Mouse (Mus musculus): ENCODE measurements around the gene Cth.
"Not testable (repeated sequence)": the region's sequence is repeated elsewhere in the genome, so short reads cannot be mapped to it uniquely, and the experiment has no call there.

Gene Cth

GRCm38 (mm10) chr3:157924692-157925328 lies at the start of gene Cth:
Gene Cth (minus strand): TSS chr3:157925077.
- peak; percentile 68 for DNase-seq (ENCODE audit: low read depth)

DNA sequence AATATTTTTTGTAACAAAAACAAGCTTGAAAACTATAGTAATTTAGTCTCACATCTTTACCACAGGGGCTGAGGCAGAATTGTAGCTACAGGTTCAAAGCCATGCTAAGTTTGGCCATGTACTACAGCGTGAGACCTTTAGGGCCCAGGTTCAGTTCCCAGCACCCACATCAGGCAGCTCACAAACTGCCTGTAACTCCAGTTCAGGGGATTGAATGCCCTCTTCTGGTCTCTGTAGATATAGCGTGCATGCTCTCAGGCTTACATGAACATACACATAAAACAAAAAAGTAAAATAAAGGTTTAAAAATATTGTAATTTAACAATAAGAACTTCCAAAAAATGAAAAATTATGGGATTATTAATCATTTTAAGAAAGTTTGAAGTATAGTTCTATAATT lies 48.4 kb upstream of the Cth start:
- no peak for DNase-seq (ENCODE audit: low read depth)

GRCm38 (mm10) chr3:157971151-157971550 lies 46.3 kb upstream of the Cth start:
- no peak for DNase-seq (ENCODE audit: low read depth)

GRCm38 (mm10) chr3:157957320-157957719 lies 32.4 kb upstream of the Cth start:
- no peak for DNase-seq (ENCODE audit: low read depth)

- no peak for DNase-seq (ENCODE audit: low read depth)
These were observed 31.3 kb upstream of the Cth start for GRCm38 (mm10) chr3:157956201-157956600.

DNA sequence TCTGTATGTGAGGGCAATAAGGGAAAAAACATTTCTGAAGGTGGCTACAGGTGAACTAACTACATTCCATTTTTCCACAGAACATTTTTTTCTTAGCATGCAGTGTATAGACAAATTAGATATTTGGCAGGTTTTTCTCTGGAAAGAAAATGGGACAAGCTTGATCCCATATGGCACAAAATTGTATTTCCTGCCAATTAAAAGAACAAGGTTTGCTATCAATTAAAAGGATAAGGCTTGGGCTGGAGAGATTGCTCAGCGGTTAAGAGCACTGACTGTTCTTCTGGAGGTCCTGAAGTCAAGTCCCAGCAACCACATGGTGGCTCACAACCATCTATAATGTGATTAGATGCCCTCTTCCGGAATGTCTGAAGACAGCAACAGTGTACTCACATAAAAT lies 30.6 kb upstream of the Cth start:
- no peak for DNase-seq (ENCODE audit: low read depth)

DNA sequence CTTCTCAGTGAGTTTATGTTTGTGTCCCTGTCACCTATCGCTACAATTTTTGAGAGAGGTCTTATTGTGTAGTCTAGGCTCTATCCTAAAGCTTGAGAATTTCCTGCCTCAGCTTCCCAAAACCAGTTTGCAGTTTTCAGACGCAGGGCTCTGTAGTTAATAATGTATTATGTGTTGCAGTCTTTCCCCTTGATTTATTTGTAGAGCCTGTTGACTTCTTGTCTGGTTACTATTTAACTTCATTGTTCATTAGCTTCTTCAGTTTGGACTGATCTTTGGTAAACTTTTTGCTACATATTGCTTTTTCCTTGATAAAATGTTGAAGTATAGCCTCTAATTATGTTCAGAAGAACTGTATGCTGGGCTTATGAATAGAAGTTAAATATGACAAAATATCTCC lies 27.8 kb upstream of the Cth start:
- DNase-seq (ENCODE audit: low read depth), result no peak

DNA sequence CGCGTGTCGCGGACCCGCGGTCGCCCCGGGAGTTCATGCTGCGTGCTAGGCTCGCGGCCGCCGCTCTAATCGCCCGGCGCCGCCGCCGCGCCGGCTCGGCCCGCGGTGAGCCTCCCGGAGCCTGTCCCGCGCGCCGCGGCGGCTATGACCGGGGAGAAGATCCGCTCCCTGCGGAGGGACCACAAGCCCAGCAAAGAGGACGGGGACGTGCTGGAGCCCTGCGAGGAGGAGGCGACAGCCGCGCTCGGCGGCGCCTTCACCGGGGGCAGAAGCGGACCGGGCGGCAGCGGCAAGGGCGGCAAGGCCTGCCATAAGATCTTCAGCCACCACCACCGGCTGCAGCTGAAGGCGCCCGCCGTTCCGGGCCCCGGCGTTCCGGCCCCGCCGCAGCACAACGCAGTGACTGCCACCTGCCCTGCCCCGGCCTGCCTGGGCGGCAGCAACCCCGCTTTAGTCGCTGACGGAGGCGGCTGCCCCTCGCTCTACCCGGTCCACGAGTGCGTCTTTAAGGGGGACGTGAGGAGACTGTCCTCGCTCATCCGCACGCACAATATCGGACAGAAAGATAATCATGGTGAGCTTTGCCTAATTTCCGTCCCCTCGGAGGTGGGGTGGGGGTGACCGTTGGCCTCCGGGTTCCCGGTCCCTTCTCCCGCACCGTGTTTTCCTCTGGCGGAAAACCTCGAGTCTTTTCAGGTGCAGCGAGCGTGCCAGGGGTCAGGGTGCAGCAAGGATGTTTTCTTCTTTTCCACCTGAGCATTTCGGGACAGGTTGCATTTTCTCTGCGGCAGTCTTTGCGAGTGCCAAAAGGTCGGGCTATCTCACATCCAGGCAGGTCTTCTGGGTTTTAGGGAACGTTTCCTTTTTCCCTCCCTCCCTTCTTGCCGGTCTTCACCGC lies 22.8 kb upstream of the Cth start:
- DNase-seq (ENCODE audit: low read depth), result peak; percentile 12

- DNase-seq (ENCODE audit: low read depth), result peak; percentile 82
These were observed 22.0 kb upstream of the Cth start, which contains the start of gene Ankrd13c for GRCm38 (mm10) chr3:157946843-157947358. Gene Ankrd13c (plus strand): TSS chr3:157947239.

DNA sequence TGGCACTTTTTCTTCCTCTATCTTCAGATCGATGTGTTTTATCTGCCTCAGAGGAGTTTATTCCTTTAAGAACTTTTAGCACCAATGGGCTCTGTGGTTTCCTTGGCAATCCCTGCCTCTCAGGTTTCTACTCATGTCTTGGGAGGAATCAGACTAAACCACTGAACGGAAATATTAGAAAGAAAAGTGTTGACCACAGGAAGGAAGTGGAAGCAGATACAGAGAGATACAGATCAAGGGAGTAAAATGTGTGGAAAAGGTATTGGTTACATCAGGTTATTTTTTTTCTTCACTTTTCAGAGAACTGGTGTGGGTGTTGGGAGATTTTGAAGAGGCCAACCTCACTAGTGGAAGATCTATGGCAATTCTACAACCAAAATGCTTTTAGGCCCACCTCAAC lies 13.7 kb upstream of the Cth start:
- peak; percentile 7 for DNase-seq (ENCODE audit: low read depth)

DNA sequence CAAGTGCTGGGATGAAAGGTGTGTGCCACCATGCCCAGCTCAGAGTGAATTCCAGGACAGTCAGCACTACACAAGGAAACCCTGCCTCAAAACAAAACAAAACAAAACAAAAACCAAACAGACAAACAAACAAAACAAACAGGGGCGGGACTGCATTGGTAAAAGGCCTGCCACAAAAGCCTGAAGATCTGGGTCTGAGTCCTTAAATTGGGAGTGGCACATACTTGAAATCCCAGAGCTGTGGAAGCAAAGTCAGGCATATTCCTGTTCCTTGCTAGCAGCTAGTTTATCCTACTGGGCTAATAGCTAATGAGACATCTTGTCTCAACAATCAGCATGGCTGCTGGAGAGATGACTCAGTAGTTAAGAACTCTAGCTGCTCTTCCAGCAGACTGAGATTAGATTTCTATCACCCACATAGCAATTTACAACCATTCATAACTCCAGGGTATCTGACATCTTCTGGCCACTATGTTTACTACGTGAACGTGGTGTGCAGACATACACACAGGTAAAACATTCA lies 9.5 kb upstream of the Cth start:
- no peak for DNase-seq (ENCODE audit: low read depth)

DNA sequence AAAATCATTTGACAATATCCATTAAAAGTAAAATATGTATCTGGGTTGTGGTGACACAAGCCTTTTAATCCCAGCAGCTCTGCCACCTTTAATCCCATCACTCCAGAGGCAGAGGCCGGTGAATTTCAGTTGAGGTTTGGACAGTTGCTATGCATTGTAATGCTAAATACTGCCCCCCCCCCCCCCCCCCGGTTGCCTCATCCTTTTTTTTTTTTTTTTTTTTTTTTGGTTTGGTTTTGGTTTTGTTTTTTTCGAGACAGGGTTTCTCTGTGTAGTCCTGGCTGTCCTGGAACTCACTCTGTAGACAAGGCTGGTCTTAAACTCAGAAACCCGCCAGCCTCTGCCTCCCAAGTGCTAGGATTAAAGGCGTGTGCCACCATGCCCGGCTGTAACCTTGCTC lies 8.3 kb upstream of the Cth start:
- DNase-seq (ENCODE audit: low read depth), result not testable (repeated sequence)

- DNase-seq (ENCODE audit: low read depth), result no peak
These were observed 7.2 kb upstream of the Cth start for GRCm38 (mm10) chr3:157932074-157932473.

- no peak for DNase-seq (ENCODE audit: low read depth)
These were observed 6.7 kb upstream of the Cth start for GRCm38 (mm10) chr3:157931592-157931991.

DNA sequence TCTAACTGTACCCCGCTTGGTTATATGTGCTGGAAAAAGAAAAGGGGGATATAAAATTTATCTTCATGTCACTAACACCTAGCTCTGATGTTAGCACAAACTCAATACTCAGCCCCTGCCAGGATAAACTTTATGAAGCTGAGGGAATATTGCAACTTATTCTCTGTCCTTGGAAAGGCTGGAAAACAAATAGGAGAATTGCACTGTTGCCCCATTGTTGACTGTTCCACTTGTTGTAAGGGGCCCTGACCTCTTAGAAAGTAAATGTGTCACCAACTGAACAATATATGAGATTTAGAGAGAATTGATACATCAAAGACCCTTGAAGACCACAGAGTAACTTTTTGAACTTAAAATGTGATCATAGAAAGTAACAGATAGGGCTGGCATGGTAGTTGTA lies 4.5 kb upstream of the Cth start:
- DNase-seq (ENCODE audit: low read depth), result no peak

GRCm38 (mm10) chr3:157928731-157929130 lies 3.9 kb upstream of the Cth start:
- DNase-seq (ENCODE audit: low read depth), result no peak

DNA sequence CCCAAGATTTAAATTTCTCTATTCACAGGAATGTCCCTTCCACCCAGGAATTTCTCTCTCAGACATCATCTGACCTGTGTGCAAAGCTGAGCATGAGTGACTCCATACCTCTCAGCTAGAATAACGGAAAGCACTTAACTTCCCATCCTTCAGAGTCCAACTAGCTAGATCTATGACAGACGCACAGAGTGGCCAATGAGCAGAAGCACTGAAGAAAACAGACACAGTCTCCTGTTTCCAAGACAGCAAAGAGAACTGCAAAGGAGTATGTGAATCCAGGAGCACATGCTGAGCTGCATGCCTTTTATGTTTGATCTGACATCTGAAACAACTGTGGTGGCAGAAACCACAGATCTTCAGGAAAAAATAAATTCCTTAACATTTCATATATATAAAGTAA lies 1.9 kb upstream of the Cth start:
- no peak for DNase-seq (ENCODE audit: low read depth)

DNA sequence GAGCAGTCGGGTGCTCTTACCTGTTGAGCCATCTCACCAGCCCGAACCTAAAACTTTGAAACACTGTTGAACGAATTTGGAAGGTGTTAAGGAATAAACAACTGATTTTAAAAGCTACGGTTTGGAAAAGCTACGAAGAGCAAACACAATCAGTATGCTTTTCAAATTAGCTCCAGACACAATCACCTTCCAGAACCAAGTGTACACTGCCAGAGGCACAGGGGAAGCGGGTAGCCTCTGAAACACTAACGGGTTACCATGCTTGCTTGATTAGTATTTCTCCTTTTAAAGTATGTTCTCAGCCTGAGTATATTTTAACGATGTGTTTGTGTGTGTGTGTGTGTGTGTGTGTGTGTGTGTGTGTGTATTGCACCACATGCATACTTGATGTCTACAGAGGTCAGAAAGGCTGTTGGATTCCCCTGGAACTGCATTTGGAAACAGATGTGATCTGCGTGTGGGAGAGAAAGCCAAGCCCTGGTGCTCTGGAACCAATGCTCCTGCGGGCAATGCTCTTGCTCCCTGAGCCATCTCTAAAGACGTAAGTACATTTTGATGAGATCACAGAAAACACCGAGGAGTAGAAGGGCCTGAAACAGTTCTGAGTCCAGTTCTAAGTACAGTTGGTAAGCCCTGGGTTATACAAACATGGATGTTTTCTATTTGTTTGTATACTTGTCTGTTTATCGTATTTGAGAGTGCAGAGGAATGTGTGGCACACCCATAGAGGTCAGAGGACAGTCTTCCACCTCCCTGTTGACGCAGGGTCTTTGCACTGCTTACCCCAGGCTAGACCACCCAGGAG lies 1.0 kb upstream of the Cth start:
- DNase-seq (ENCODE audit: low read depth), result no peak

DNA sequence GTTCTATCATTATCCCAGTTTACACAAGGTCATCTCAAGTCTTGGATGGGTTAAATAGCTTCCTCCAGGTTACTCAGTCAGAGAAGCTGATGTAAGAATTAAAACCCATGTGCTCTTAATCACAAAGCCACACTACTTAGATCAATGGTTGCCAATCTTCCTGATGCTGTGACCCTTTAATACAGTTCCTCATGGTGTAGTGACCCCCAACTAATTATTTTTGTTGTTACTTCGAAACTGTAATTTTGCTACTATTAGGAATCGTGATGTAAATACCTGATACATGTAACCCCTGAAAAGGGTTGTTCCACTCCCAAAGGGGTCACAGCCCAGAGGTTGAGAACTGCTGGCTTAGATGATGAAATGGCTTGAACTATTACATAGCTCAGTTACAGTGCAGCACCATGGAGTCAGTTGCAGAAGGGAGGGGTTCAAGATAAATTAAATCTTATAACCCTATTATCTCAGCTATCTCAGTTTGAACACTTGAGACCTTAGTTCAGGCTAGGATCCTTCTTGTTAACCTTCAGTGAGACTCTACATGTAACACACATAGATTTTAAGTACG lies 1.5 kb downstream of the Cth start:
- DNase-seq (ENCODE audit: low read depth), result no peak

DNA sequence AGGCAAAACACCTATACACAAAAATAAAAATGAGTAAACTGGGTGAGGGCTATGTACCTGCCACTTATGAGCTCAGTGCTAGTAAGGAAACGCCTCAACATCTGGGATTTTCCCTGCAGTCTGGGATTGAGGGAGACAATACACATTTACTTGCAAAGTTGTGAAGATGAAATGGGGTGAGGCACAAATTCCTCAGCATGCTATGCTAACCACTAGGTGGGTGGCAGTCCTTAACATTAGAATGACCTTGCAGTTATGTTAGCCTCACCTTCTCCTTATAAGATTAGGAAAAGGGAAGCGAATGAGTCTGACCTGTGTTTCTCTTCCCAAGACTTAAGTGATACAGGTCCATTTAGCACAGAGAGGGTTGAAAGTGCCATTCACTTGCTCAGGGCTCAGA lies 3.5 kb downstream of the Cth start:
- no peak for DNase-seq (ENCODE audit: low read depth)

DNA sequence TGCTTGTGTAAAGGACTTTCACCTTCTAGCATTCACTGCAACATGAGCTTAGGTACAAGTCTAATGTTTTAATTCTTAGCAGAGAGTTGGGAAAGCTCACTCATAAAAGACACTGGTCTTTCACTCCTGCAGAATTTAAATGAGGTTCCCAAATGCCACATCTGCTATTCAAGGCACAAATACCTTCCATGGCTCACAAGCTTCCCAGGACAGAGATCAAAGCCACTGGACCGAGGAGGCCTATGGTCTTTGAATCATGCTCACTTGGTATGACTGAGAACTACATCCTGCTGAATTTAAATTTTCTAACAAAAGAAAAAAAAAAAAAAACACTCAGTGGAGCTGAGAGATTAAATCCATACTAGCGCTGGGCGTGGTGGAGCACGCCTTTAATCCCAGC lies 8.5 kb downstream of the Cth start:
- no peak for DNase-seq (ENCODE audit: low read depth)

DNA sequence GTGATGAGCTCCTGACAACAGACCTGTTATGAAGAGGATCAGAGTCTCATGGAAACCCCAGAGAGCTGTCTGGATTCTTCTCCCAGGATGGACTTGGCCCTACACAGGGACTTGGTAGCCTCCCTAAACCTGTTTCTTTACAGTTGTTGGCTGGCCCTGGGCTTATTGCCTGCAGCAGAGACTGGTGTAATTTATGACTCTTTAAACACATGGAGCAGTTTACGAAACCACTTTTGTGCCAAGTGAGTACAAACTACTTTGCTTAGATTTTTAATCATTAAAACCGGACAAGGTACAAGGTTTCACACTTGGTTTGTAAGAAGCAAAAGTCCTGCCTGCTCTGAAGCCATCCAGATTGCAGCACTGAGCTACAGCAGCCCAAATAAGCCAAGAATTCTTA lies 12.7 kb downstream of the Cth start:
- DNase-seq (ENCODE audit: low read depth), result no peak

Measured in c-Kit-positive CD71-negative TER-119-negative erythroid progenitor cells, embryonic 14.5 days (primary cell).